Mouse (Mus musculus): Measurements from ENCODE around the gene Snw1.

GRCm38 (mm10) chr12:87405165-87405564 is 66.9 kb downstream of the Snw1 start:
- no peak for TF ChIP-seq CHD2 (IDR thresholded peaks at IDR 0.05; ENCODE audit: low read depth, low read length)
- no peak for TF ChIP-seq ZC3H11A (IDR thresholded peaks at IDR 0.05; ENCODE audit: borderline replicate concordance, low read depth, low read length)
- no peak for TF ChIP-seq ZNF384 (IDR thresholded peaks at IDR 0.05; ENCODE audit: low read depth, low read length)
- TF ChIP-seq MAFK (IDR thresholded peaks at IDR 0.05; ENCODE audit: insufficient read depth, low read depth, low read length), result no peak
- TF ChIP-seq HCFC1 (IDR thresholded peaks at IDR 0.05; ENCODE audit: borderline replicate concordance, insufficient read depth, low read length), result no peak

Measured in ES-E14 (cell line).